Mouse (Mus musculus): ENCODE data around the gene Otulin. TPM values are rescaled to one million over a fixed set of nuclear protein-coding genes. Genes with fewer than 3 reads are reported as not detected.

The Otulin gene
- total and polyA plus RNA-seq, 3 experiments: 18.7 to 26.1 (median 24.6) TPM

GRCm38 (mm10) chr15:27673151-27673550, 42.7 kb upstream of the Otulin start:
- 84% methylated on average over 6 of the region's 6 CpGs for WGBS
- Histone ChIP-seq H3K27me3 (ENCODE audit: control insufficient read depth, insufficient read depth, low read length) (no peaks in the 10 kb centered on the region), H3K79me2 (replicated peaks; ENCODE audit: control insufficient read depth, insufficient read depth, low read length) (no peaks in the 10 kb centered on the region), H3K9ac (ENCODE audit: low read depth, low read length) (no peak overlapping the region), H3K4me3 (no peak overlapping the region), H3K36me3 (ENCODE audit: control insufficient read depth, insufficient read depth, low read length) (no peaks in the 10 kb centered on the region), H3K27ac (no peak overlapping the region), H3K4me1 (ENCODE audit: control insufficient read depth, insufficient read depth, low read length) (no peaks in the 10 kb centered on the region)
- DNase-seq: no peak
- TF ChIP-seq EP300 (IDR thresholded peaks at IDR 0.05; ENCODE audit: insufficient read depth, low read depth, low read length) (no peak), CTCF (IDR thresholded peaks at IDR 0.05) (no peak), POLR2A (IDR thresholded peaks at IDR 0.05; ENCODE audit: insufficient read depth, low read depth, low read length) (no peak)
- intact Hi-C loops (cut with DNase I): no loop called here

- Histone ChIP-seq H3K27me3 (ENCODE audit: control insufficient read depth, insufficient read depth, low read length) (no peaks in the 10 kb centered on the region), H3K79me2 (replicated peaks; ENCODE audit: control insufficient read depth, insufficient read depth, low read length) (no peaks in the 10 kb centered on the region), H3K27ac (no peak overlapping the region), H3K9ac (ENCODE audit: low read depth, low read length) (no peak overlapping the region), H3K4me3 (no peak overlapping the region), H3K4me1 (ENCODE audit: control insufficient read depth, insufficient read depth, low read length) (no peaks in the 10 kb centered on the region), H3K36me3 (ENCODE audit: control insufficient read depth, insufficient read depth, low read length) (no peaks in the 10 kb centered on the region)
- DNase-seq: no peak
- intact Hi-C loops (cut with DNase I): no loop called here
- TF ChIP-seq EP300 (IDR thresholded peaks at IDR 0.05; ENCODE audit: insufficient read depth, low read depth, low read length) (no peak), POLR2A (IDR thresholded peaks at IDR 0.05; ENCODE audit: insufficient read depth, low read depth, low read length) (no peak), CTCF (IDR thresholded peaks at IDR 0.05) (no peak)
- 76% methylated on average over 8 of the region's 8 CpGs for WGBS
Observed at GRCm38 (mm10) chr15:27672259-27672658, 41.8 kb upstream of the Otulin start.

DNA sequence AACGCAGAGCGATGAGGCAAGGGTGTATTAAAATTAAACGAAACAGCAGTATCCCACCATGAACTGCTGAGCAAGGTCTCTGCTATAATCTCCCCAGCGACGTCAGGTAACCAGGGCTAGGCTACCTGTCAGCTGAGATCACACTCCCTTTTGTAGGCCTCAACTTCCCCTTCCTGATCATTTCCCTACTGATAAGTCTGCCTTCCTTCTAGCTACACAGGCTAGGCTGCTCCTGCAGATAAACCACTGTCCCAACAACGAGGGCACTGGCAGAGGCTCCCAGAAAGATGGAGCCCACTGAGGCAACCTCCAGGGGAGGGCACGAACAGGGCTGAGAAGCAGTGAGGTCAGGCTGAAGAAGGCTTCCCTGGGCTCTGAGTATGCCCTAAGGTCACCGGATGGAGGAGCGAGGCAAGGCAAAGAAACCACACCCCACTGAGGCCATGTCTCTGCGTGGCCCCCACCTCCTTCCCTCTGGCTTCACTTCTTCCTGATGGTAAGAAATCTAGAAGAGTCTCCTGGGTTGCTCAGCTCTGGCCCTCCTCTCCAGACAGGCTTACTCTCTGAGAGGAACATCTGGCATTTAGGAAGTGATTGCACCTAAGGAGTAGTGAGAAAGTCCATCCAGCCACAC, 41.2 kb upstream of the Otulin start:
- intact Hi-C loops (cut with DNase I): no loop called here

DNA sequence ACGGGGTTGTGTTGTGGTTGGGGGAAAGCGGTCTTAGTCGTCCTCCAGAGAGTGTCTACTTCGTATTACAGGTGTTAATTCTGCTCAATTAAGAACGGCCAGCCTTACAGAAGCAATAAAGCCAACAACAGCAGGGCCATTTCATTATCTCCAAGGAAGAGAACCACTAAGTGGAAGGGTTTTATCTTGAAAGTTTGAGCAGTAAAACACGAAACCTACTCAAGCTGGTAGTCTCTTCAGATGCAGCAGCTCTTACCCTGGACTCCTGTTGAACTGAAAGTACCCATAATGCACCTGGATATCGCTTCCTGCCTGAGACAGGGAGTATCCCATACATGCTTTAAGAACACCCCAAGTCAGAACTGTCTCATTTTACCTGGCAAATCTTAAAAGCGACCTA, 40.2 kb upstream of the Otulin start:
- Histone ChIP-seq H3K79me2 (replicated peaks; ENCODE audit: control insufficient read depth, insufficient read depth, low read length) (no peaks in the 10 kb centered on the region), H3K4me3 (no peak overlapping the region), H3K36me3 (ENCODE audit: control insufficient read depth, insufficient read depth, low read length) (no peaks in the 10 kb centered on the region), H3K27ac (no peak overlapping the region), H3K4me1 (ENCODE audit: control insufficient read depth, insufficient read depth, low read length) (no peaks in the 10 kb centered on the region), H3K27me3 (ENCODE audit: control insufficient read depth, insufficient read depth, low read length) (no peaks in the 10 kb centered on the region), H3K9ac (ENCODE audit: low read depth, low read length) (no peak overlapping the region)
- intact Hi-C loops (cut with DNase I): no loop called here
- no peak for DNase-seq
- TF ChIP-seq EP300 (IDR thresholded peaks at IDR 0.05; ENCODE audit: insufficient read depth, low read depth, low read length): no peak
- no peak for TF ChIP-seq CTCF (IDR thresholded peaks at IDR 0.05)
- TF ChIP-seq POLR2A (IDR thresholded peaks at IDR 0.05; ENCODE audit: insufficient read depth, low read depth, low read length): no peak
- 78% methylated on average over 8 of the region's 8 CpGs for WGBS

More for the DNA sequence above, 41.2 kb upstream of the Otulin start:
- H3K27me3 ChIP-seq (ENCODE audit: control insufficient read depth, insufficient read depth, low read length): no peaks in the 10 kb centered on the region
- TF ChIP-seq CTCF (IDR thresholded peaks at IDR 0.05): no peak
- no peak for TF ChIP-seq POLR2A (IDR thresholded peaks at IDR 0.05; ENCODE audit: insufficient read depth, low read depth, low read length)
- no peak for TF ChIP-seq EP300 (IDR thresholded peaks at IDR 0.05; ENCODE audit: insufficient read depth, low read depth, low read length)
- WGBS: 71% methylated on average over 10 of the region's 10 CpGs
- H3K27ac ChIP-seq: no peak overlapping the region
- no peaks in the 10 kb centered on the region for H3K79me2 ChIP-seq (replicated peaks; ENCODE audit: control insufficient read depth, insufficient read depth, low read length)
- H3K9ac ChIP-seq (ENCODE audit: low read depth, low read length): no peak overlapping the region
- H3K4me1 ChIP-seq (ENCODE audit: control insufficient read depth, insufficient read depth, low read length): no peaks in the 10 kb centered on the region
- H3K4me3 ChIP-seq: no peak overlapping the region
- H3K36me3 ChIP-seq (ENCODE audit: control insufficient read depth, insufficient read depth, low read length): no peaks in the 10 kb centered on the region
- no peak for DNase-seq

GRCm38 (mm10) chr15:27669931-27670411, 39.5 kb upstream of the Otulin start:
- Histone ChIP-seq H3K4me1 (ENCODE audit: control insufficient read depth, insufficient read depth, low read length) (no peaks in the 10 kb centered on the region), H3K27me3 (ENCODE audit: control insufficient read depth, insufficient read depth, low read length) (no peaks in the 10 kb centered on the region), H3K79me2 (replicated peaks; ENCODE audit: control insufficient read depth, insufficient read depth, low read length) (no peaks in the 10 kb centered on the region), H3K27ac (no peak overlapping the region), H3K4me3 (no peak overlapping the region), H3K36me3 (ENCODE audit: control insufficient read depth, insufficient read depth, low read length) (no peaks in the 10 kb centered on the region), H3K9ac (ENCODE audit: low read depth, low read length) (no peak overlapping the region)
- no peak for DNase-seq
- intact Hi-C loops (cut with DNase I): no loop called here
- 73% methylated on average over 12 of the region's 12 CpGs for WGBS
- TF ChIP-seq POLR2A (IDR thresholded peaks at IDR 0.05; ENCODE audit: insufficient read depth, low read depth, low read length) (no peak), CTCF (IDR thresholded peaks at IDR 0.05) (no peak), EP300 (IDR thresholded peaks at IDR 0.05; ENCODE audit: insufficient read depth, low read depth, low read length) (no peak)

DNA sequence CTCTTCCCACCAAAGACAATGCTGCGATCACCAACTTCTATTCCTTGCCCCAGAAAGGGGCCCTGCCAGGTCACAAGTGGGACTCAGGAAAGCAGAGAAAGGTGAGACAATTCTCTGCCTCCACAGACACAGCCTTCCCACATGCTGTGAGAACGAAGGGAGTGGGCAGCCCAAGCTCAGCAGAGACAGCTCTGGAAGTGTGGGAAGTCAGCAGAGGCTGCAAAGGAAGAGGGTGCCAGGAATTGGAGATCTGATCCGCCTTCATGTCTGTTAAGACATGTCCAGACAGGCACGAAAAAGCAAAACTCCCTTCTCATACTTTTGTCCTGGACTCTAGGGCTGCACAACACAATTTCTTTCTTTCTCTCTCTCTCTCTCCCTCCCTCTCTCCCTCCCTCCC, 38.8 kb upstream of the Otulin start:
- H3K4me3 ChIP-seq: no peak overlapping the region
- intact Hi-C loops (cut with DNase I): no loop called here
- 82% methylated on average over 4 of the region's 4 CpGs for WGBS

More for the DNA sequence above, 38.8 kb upstream of the Otulin start:
- Histone ChIP-seq H3K4me1 (ENCODE audit: control insufficient read depth, insufficient read depth, low read length) (no peaks in the 10 kb centered on the region), H3K36me3 (ENCODE audit: control insufficient read depth, insufficient read depth, low read length) (no peaks in the 10 kb centered on the region), H3K27me3 (ENCODE audit: control insufficient read depth, insufficient read depth, low read length) (no peaks in the 10 kb centered on the region), H3K27ac (no peak overlapping the region), H3K9ac (ENCODE audit: low read depth, low read length) (no peak overlapping the region), H3K79me2 (replicated peaks; ENCODE audit: control insufficient read depth, insufficient read depth, low read length) (no peaks in the 10 kb centered on the region)
- TF ChIP-seq EP300 (IDR thresholded peaks at IDR 0.05; ENCODE audit: insufficient read depth, low read depth, low read length) (no peak), POLR2A (IDR thresholded peaks at IDR 0.05; ENCODE audit: insufficient read depth, low read depth, low read length) (no peak), CTCF (IDR thresholded peaks at IDR 0.05) (no peak)
- no peak for DNase-seq

All from heart, adult 2 months (tissue).